Mouse (Mus musculus) limb, embryonic 10.5 days (tissue): ENCODE measurements around the gene Plekho1. TPM values are rescaled to one million over a fixed set of nuclear protein-coding genes. Genes with fewer than 3 reads are reported as not detected.
A peak's percentile ranks its signal among the peaks of the same experiment; 100 is the strongest.

Experiments used
- DNase-seq: peaks from one replicate; pipeline ENCODE4 v3.0.0-alpha.2; 2017; ENCODE audit warnings: low spot score
- H3K27ac ChIP-seq: fragments of 300-500 bp; sonication (generic); 2 replicates; pipeline ENCODE4 v1.5.1; 2016; ENCODE audit warnings: mild to moderate bottlenecking
- H3K27me3 ChIP-seq: fragments of 300-500 bp; sonication (generic); 2 replicates; pipeline ENCODE4 v1.6.1; 2016; ENCODE audit warnings: low read depth, mild to moderate bottlenecking; ENCODE audit not compliant: poor library complexity, severe bottlenecking
- H3K36me3 ChIP-seq: fragments of 300-500 bp; sonication (generic); 2 replicates; pipeline ENCODE4 v1.6.1; 2016; ENCODE audit warnings: mild to moderate bottlenecking, moderate library complexity
- H3K4me1 ChIP-seq: fragments of 300-500 bp; sonication (generic); 2 replicates; pipeline ENCODE4 v1.6.1; 2016
- H3K4me3 ChIP-seq: fragments of 300-500 bp; sonication (generic); 2 replicates; pipeline ENCODE4 v1.5.1; 2016; ENCODE audit warnings: mild to moderate bottlenecking, moderate library complexity
- H3K9me3 ChIP-seq: fragments of 300-500 bp; sonication (generic); replicated peaks from 2 replicates; pipeline ENCODE4 v1.6.1; 2016; ENCODE audit warnings: mild to moderate bottlenecking
- WGBS: fragments of 180-500 bp; shearing (Covaris S2); methylation state at CpG from one replicate; pipeline ENCODE4 v1.1.7; 2016; 5-methylcytosine and 5-hydroxymethylcytosine counted together
- polyA plus RNA-seq: library from polyadenylated mRNA; unstranded; fragments of >200 nt; fragmentation: Nextera tagmentation; extraction: Ambion mirVana; gene quantifications from 2 replicates; pipeline ENCODE4 v1.2.1, GENCODE M21; 2016

Plekho1 gene
- polyA plus RNA-seq, 1 experiment from 2014 or later = 81.9 TPM

GRCm38 (mm10) chr3:95999308-96000079 lies 3.7 kb upstream of the Plekho1 start:
- Histone ChIP-seq H3K4me1 (peaks cover 27% of the 10 kb centered on the region), H3K27ac (no peak overlapping the region), H3K4me3 (no peak overlapping the region), H3K9me3 (no peaks in the 10 kb centered on the region), H3K36me3 (peaks cover 13% of the 10 kb centered on the region; the same call in 1 of the 2 replicates), H3K27me3 (no peaks in the 10 kb centered on the region)
- no peak for DNase-seq
- 90% methylated on average over 12 of the region's 12 CpGs for WGBS

DNA sequence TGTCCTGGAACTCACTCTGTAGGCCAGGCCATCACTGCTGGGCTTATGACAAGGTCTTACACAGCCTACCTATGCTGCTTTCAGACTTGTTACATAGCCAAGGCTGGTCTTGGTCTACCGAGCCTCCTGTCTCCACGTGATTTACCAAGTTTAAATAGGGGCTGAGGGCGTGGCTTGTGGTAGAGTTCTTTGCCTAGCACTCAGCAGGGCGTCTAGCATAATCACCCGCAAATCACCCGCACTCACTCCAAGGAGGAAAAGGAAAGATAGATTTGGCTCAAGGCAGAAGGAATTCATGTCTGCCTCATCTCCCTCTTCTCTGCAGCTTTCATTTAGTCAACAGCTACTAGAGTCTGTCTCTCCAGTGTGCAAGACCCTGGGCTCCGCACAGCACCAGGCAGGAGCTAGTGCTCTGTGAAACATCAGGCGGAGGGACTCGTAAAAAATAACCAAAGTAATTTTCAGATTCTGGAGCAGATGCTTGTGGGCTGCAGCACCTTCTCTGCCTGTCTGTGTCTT lies 1.5 kb upstream of the Plekho1 start:
- H3K9me3 ChIP-seq = no peaks in the 10 kb centered on the region
- WGBS = 19% methylated on average over 9 of the region's 9 CpGs
- no peaks in the 10 kb centered on the region for H3K27me3 ChIP-seq
- peaks cover 29% of the 10 kb centered on the region for H3K36me3 ChIP-seq
- H3K4me1 ChIP-seq = peaks cover 49% of the 10 kb centered on the region
- DNase-seq = peak; percentile 56
- H3K27ac ChIP-seq = peak overlapping the region; percentile 100
- peak overlapping the region; percentile 85 for H3K4me3 ChIP-seq

- Histone ChIP-seq H3K27me3 (no peaks in the 10 kb centered on the region), H3K4me3 (peak overlapping the region; percentile 85), H3K36me3 (peaks cover 34% of the 10 kb centered on the region), H3K9me3 (no peaks in the 10 kb centered on the region), H3K27ac (peak overlapping the region; percentile 100), H3K4me1 (peaks cover 52% of the 10 kb centered on the region)
- WGBS = 13% methylated on average over 6 of the region's 6 CpGs
- DNase-seq = no peak
Measured at GRCm38 (mm10) chr3:95996451-95997073, 761 bp upstream of the Plekho1 start.

- Histone ChIP-seq H3K4me1 (peaks cover 46% of the 10 kb centered on the region), H3K27me3 (no peaks in the 10 kb centered on the region), H3K4me3 (peak overlapping the region; percentile 85), H3K27ac (peak overlapping the region; percentile 100), H3K9me3 (no peaks in the 10 kb centered on the region), H3K36me3 (peaks cover 47% of the 10 kb centered on the region)
- WGBS = under 1% methylated on average over 51 of the region's 51 CpGs
- DNase-seq = peak; percentile 81
Measured at GRCm38 (mm10) chr3:95994975-95995801, 613 bp downstream of the Plekho1 start.

DNA sequence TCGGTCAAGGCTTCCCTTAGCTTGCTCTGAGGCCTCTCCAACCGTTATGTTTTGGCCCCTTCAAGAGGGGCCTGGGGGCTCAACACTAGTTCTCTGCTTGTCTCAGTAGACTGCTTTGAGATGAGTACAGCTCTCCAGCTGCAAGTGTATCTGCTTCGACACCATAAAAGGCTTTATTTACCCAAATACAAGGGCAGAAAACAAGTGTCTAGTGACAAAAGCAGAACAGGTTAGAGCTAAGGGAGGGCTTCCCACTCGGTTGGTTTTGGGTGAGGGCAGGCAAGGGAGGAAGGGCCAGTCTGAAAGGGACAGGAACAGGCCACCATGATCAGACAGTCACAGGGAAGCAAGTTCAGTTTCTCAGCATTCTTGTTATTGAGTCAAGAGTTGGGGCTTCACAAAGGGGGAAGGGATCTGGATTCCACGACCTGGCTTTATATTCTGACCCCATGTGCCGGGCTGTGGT lies 1.4 kb downstream of the Plekho1 start:
- peak overlapping the region; percentile 100 for H3K27ac ChIP-seq
- peaks cover 42% of the 10 kb centered on the region for H3K4me1 ChIP-seq
- no peaks in the 10 kb centered on the region for H3K27me3 ChIP-seq
- DNase-seq = no peak
- peak overlapping the region; percentile 85 for H3K4me3 ChIP-seq
- H3K36me3 ChIP-seq = peaks cover 48% of the 10 kb centered on the region
- 20% methylated on average over 6 of the region's 6 CpGs for WGBS
- no peaks in the 10 kb centered on the region for H3K9me3 ChIP-seq

DNA sequence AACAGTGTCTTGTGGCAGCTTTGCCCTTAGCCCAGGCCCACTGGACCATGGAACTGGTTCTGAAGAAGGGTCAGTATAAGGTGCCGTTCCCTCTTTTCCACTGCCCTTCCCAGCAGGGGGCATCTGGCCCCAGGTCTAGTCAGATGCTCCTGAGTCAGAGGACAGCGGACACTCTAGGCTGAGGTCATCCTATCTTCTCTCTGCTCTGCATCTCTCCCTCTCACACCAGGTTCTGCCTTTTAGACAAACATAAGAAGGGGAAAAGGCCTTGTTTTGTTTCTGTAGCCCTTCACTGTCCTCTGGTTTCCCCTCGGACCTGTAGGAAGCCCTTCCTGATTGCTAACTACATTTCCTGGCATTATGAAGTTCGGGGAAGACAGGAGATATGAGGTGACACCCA lies 1.9 kb downstream of the Plekho1 start:
- 53% methylated on average over 4 of the region's 4 CpGs for WGBS
- Histone ChIP-seq H3K4me1 (peaks cover 47% of the 10 kb centered on the region), H3K27ac (peak overlapping the region; percentile 100), H3K9me3 (no peaks in the 10 kb centered on the region), H3K27me3 (no peaks in the 10 kb centered on the region), H3K4me3 (peak overlapping the region; percentile 85), H3K36me3 (peaks cover 52% of the 10 kb centered on the region)
- no peak for DNase-seq

GRCm38 (mm10) chr3:95992990-95993603 lies 2.7 kb downstream of the Plekho1 start:
- Histone ChIP-seq H3K27me3 (no peaks in the 10 kb centered on the region), H3K36me3 (peaks cover 58% of the 10 kb centered on the region), H3K4me3 (peak overlapping the region; percentile 85), H3K9me3 (no peaks in the 10 kb centered on the region), H3K4me1 (peaks cover 48% of the 10 kb centered on the region), H3K27ac (peak overlapping the region; percentile 100)
- no peak for DNase-seq
- 68% methylated on average over 5 of the region's 5 CpGs for WGBS

GRCm38 (mm10) chr3:95990413-95990941 lies 5.3 kb downstream of the Plekho1 start:
- no peak for DNase-seq
- Histone ChIP-seq H3K27ac (no peak overlapping the region), H3K4me3 (no peak overlapping the region), H3K4me1 (peaks cover 54% of the 10 kb centered on the region), H3K27me3 (no peaks in the 10 kb centered on the region), H3K9me3 (no peaks in the 10 kb centered on the region), H3K36me3 (peaks cover 71% of the 10 kb centered on the region)
- WGBS = 92% methylated on average over 12 of the region's 12 CpGs

DNA sequence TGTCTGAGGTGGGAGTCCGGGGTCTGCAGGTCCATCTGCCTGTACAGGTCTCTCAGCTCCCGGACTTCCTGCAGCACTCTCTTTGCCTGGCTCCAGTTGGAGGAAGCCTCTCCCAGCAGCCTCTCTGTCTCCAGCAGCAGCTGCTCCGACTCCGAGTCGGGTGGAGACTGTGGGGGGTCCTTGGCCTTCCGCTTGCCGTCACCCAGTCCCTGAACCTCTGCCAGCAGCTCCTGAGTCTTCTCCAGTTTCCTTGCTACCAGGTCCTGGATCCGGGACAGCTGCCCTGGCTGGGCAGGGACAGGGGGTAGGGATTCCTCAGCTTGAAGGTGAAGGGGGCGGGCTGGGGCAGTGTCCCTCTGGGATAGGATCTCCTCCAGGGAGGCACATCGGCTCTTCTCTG lies 6.8 kb downstream of the Plekho1 start:
- no peak overlapping the region for H3K4me3 ChIP-seq

DNA sequence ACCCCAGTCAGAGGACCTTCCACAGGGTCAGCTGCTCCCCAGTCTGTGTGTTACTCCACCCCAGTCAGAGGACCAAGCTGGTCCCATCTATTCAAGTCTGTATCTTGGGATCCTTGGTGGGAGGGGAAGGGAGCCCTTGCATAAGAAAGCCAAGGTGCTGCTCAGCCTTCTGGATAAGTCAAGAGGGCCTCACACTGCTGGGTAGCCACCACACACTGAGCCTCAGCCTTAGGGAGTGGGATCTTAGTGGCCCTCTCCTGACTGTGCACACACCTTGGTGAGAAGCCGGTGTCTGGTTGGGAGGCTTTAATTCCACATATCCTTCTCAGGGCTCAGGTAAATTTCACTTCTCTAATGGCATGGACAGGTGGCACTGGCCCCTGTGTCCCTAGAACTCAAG lies 7.7 kb downstream of the Plekho1 start:
- Histone ChIP-seq H3K4me3 (no peak overlapping the region), H3K4me1 (peaks cover 52% of the 10 kb centered on the region), H3K27me3 (no peaks in the 10 kb centered on the region), H3K27ac (no peak overlapping the region), H3K9me3 (no peaks in the 10 kb centered on the region), H3K36me3 (peaks cover 63% of the 10 kb centered on the region)
- no peak for DNase-seq
- WGBS = 96% methylated on average over 1 of the region's 1 CpGs

More for the DNA sequence above, 6.8 kb downstream of the Plekho1 start:
- Histone ChIP-seq H3K27ac (peak overlapping the region; percentile 2; the same call in 1 of the 2 replicates), H3K4me1 (peaks cover 61% of the 10 kb centered on the region), H3K36me3 (peaks cover 71% of the 10 kb centered on the region), H3K27me3 (no peaks in the 10 kb centered on the region), H3K9me3 (no peaks in the 10 kb centered on the region)
- no peak for DNase-seq
- WGBS = 77% methylated on average over 10 of the region's 10 CpGs

- 79% methylated on average over 6 of the region's 6 CpGs for WGBS
- H3K27me3 ChIP-seq = no peaks in the 10 kb centered on the region
- no peaks in the 10 kb centered on the region for H3K9me3 ChIP-seq
- no peak for DNase-seq
- no peak overlapping the region for H3K4me3 ChIP-seq
- H3K36me3 ChIP-seq = peaks cover 57% of the 10 kb centered on the region
- H3K4me1 ChIP-seq = peaks cover 46% of the 10 kb centered on the region
- peak overlapping the region; percentile 87; the same call in 1 of the 2 replicates for H3K27ac ChIP-seq
Measured at GRCm38 (mm10) chr3:95987386-95988110, 8.3 kb downstream of the Plekho1 start.
